Comparison of ENCODE assay signal across 14 mouse cellular contexts in the genomic region with DNA sequence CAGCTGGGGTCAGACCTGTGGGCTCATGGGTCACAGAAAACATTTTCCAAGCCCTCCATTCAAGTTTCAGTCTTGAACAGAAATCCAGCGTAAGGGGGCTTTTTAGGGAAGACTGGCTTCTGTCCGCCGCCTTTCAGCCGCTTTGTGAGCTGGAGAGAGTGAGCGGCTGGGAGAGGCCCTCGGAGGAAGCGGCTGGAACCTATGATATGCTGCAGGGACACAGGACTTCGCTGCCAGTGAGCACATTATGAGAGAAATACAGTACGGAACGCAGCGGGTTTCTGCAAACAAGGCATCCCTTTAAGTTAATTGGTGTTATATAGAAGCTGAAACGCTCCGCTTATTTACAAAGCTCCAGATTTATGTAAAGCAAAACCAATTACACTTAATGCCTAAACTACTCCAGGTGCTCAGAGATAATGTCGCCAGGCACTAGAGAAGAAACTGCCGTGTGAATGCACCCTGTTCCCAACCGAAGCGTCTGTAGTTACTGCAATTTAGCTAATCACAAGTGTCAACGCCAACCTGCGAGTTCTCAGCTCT.
DNase-seq lines count a peak whose midpoint lies in the region; ATAC-seq lines count a peak whose summit lies in the region.
"Had no signal": no experiment of that assay in that cellular context is flagged by ENCODE, and none has a peak within 500 bp of the region (broad histone marks: within the 10 kb centered on the region; RNA-seq: fewer than 3 reads in every experiment).

No protein-coding gene starts in this region.

- H3K4me2 ChIP-seq in hindbrain, embryonic 14.5 days (replicated peaks), result peak overlapping the region; percentile 12; the same call in 1 of the 2 replicates
- no peak overlapping the region for H3K4me2 ChIP-seq in hindbrain, embryonic 12.5 days (replicated peaks)
- H3K4me2 ChIP-seq in midbrain, embryonic 14.5 days (ENCODE audit: low read length), result 0 out of 2 replicates have a peak overlapping the region, but pooled peaks have one; percentile 4

- no peak overlapping the region for H3K9ac ChIP-seq in hindbrain, embryonic 14.5 days
- no peak overlapping the region for H3K9ac ChIP-seq in hindbrain, embryonic 12.5 days
- H3K9ac ChIP-seq in midbrain, embryonic 14.5 days (replicated peaks; ENCODE audit: low read length), result no peak overlapping the region
- H3K9ac ChIP-seq: liver, postnatal 0 days had no signal

- no peaks in the 10 kb centered on the region for H3K36me3 ChIP-seq in hindbrain, embryonic 14.5 days (replicated peaks; ENCODE audit: control insufficient read depth, insufficient read depth)
- H3K36me3 ChIP-seq in hindbrain, embryonic 12.5 days, result no peaks in the 10 kb centered on the region
- no peaks in the 10 kb centered on the region for H3K36me3 ChIP-seq in forebrain, embryonic 10.5 days (replicated peaks)
- H3K36me3 ChIP-seq in midbrain, embryonic 14.5 days (ENCODE audit: control insufficient read depth, insufficient read depth, low read length), result no peaks in the 10 kb centered on the region

- peak overlapping the region; percentile 47; the same call in 1 of the 2 replicates for H3K27ac ChIP-seq in hindbrain, embryonic 14.5 days
- no peak overlapping the region for H3K27ac ChIP-seq in hindbrain, embryonic 12.5 days
- peak overlapping the region; percentile 35; the same call in 1 of the 2 replicates for H3K27ac ChIP-seq in forebrain, embryonic 10.5 days
- no peak overlapping the region for H3K27ac ChIP-seq in midbrain, embryonic 14.5 days (replicated peaks; ENCODE audit: low read depth, low read length)

- peak; percentile 57; the same call in 1 of the 2 replicates for ATAC-seq in hindbrain, embryonic 14.5 days (ENCODE audit: low FRiP score)
- ATAC-seq in hindbrain, embryonic 12.5 days (ENCODE audit: low FRiP score), result no peak
- ATAC-seq in midbrain, embryonic 14.5 days (ENCODE audit: low FRiP score, low TSS enrichment), result no peak
- ATAC-seq in megakaryocyte-erythroid progenitor cell, adult 5-6 weeks (replicated peaks; ENCODE audit: low FRiP score, low TSS enrichment, poor library complexity, severe bottlenecking), result no peak
- ATAC-seq: intestine, embryonic 16.5 days; liver, postnatal 0 days had no signal

- WGBS in hindbrain, embryonic 14.5 days, result 50% methylated on average over 19 of the region's 19 CpGs
- WGBS in hindbrain, embryonic 12.5 days, result 63% methylated on average over 19 of the region's 19 CpGs
- WGBS in forebrain, embryonic 10.5 days, result 76% methylated on average over 19 of the region's 19 CpGs
- WGBS in midbrain, embryonic 14.5 days, result 52% methylated on average over 19 of the region's 19 CpGs

- 0 out of 2 replicates have a peak, but pooled peaks cover 4% of the 10 kb centered on the region for H3K4me1 ChIP-seq in hindbrain, embryonic 14.5 days (replicated peaks; ENCODE audit: control insufficient read depth, insufficient read depth, low read length)
- H3K4me1 ChIP-seq in hindbrain, embryonic 12.5 days, result 0 out of 2 replicates have a peak, but pooled peaks cover 2% of the 10 kb centered on the region
- peaks cover 30% of the 10 kb centered on the region for H3K4me1 ChIP-seq in forebrain, embryonic 10.5 days
- H3K4me1 ChIP-seq in midbrain, embryonic 14.5 days (ENCODE audit: control insufficient read depth, insufficient read depth, low read length), result no peaks in the 10 kb centered on the region
- H3K4me1 ChIP-seq: megakaryocyte, embryonic 14.5 days had no signal

- no peak overlapping the region for H3K4me3 ChIP-seq in hindbrain, embryonic 14.5 days (replicated peaks; ENCODE audit: low read length)
- H3K4me3 ChIP-seq in hindbrain, embryonic 12.5 days, result no peak overlapping the region
- H3K4me3 ChIP-seq in forebrain, embryonic 10.5 days, result no peak overlapping the region
- H3K4me3 ChIP-seq in midbrain, embryonic 14.5 days (replicated peaks; ENCODE audit: low read depth, low read length), result no peak overlapping the region
- H3K4me3 ChIP-seq: megakaryocyte, embryonic 14.5 days had no signal

- peak; percentile 40 for DNase-seq in hindbrain, embryonic 14.5 days (ENCODE audit: low spot score)
- peak; percentile 44 for DNase-seq in Muller cell, postnatal 12 days (ENCODE audit: inconsistent ontology term)
- no peak for DNase-seq in forebrain, embryonic 10.5 days (ENCODE audit: extremely low spot score, low spot score)
- peak; percentile 53 for DNase-seq in midbrain, embryonic 14.5 days
- no peak for DNase-seq in adrenal gland, adult 2 months
- no peak for DNase-seq in adrenal gland, postnatal 4 days (ENCODE audit: low spot score in 2 of 2)
- DNase-seq: B cell, adult 2 months; layer of hippocampus, postnatal 36 days; liver, postnatal 0 days; thymus, postnatal 36 days had no signal

- no peaks in the 10 kb centered on the region for H3K9me3 ChIP-seq in hindbrain, embryonic 14.5 days (ENCODE audit: control insufficient read depth, low read length)
- H3K9me3 ChIP-seq in hindbrain, embryonic 12.5 days (replicated peaks), result no peaks in the 10 kb centered on the region
- H3K9me3 ChIP-seq in forebrain, embryonic 10.5 days, result no peaks in the 10 kb centered on the region
- no peaks in the 10 kb centered on the region for H3K9me3 ChIP-seq in midbrain, embryonic 14.5 days (ENCODE audit: control insufficient read depth, low read length)

- H3K27me3 ChIP-seq in hindbrain, embryonic 14.5 days (ENCODE audit: control insufficient read depth, insufficient read depth, low read length), result no peaks in the 10 kb centered on the region
- no peaks in the 10 kb centered on the region for H3K27me3 ChIP-seq in hindbrain, embryonic 12.5 days
- H3K27me3 ChIP-seq in forebrain, embryonic 10.5 days (ENCODE audit: poor library complexity, severe bottlenecking), result no peaks in the 10 kb centered on the region
- no peaks in the 10 kb centered on the region for H3K27me3 ChIP-seq in midbrain, embryonic 14.5 days (ENCODE audit: control insufficient read depth, insufficient read depth, low read length)
- H3K27me3 ChIP-seq: megakaryocyte, embryonic 14.5 days had no signal

Comparison
In these comparisons a context has a peak if more than half of its experiments do, and no peak if none do; other contexts are left out.
1. H3K27ac ChIP-seq: peak in hindbrain, embryonic 14.5 days (single experiment) and forebrain, embryonic 10.5 days (single experiment); none in hindbrain, embryonic 12.5 days (single experiment) and midbrain, embryonic 14.5 days (single experiment).
2. DNase-seq: peak in hindbrain, embryonic 14.5 days (single experiment), Muller cell, postnatal 12 days (single experiment) and midbrain, embryonic 14.5 days (single experiment); none in forebrain, embryonic 10.5 days (single experiment), adrenal gland, adult 2 months (single experiment) and adrenal gland, postnatal 4 days (0 of 2).